Mouse (Mus musculus): ENCODE results near the gene Pigo.

GRCm38 (mm10) chr4:43032501-43032900 is 6.9 kb upstream of the Pigo start:
- TF ChIP-seq CTCF (IDR thresholded peaks at IDR 0.05; ENCODE audit: extremely low read depth, insufficient read depth, low read length) (no peak), POLR2A (IDR thresholded peaks at IDR 0.05; ENCODE audit: extremely low read depth, insufficient read depth, low read length) (no peak)
